Mouse (Mus musculus) heart, embryonic 14.5 days (tissue): ENCODE results near the gene Rab4a. TPM values are rescaled to one million over a fixed set of nuclear protein-coding genes. Genes with fewer than 3 reads are reported as not detected.

Experiments
- ATAC-seq: fragments of 200-750 bp; cut with Nextera tagmentation; 2 replicates; pipeline ENCODE4 v1.8.0; 2017; ENCODE audit warnings: low read depth, moderate TSS enrichment; ENCODE audit not compliant: insufficient number of reproducible peaks, insufficient read depth, low FRiP score
- H3K27ac ChIP-seq, 2 experiments: fragments of 200-500 bp in 1 of 2; fragments of 300-500 bp in 1 of 2; sonication (generic) in 1 of 2; replicated peaks in 1 of 2; 2 replicates each; pipeline ENCODE4 v1.5.1; 2012 to 2014; ENCODE audit warnings: low read depth in 2 of 2, low read length in 2 of 2, control low read depth in 1 of 2, mild to moderate bottlenecking in 1 of 2, mixed read lengths in 1 of 2; ENCODE audit not compliant: control insufficient read depth in 1 of 2, insufficient read depth in 1 of 2
- H3K27me3 ChIP-seq: fragments of 300-500 bp; sonication (generic); 2 replicates; pipeline ENCODE4 v1.6.1; 2014; ENCODE audit warnings: mild to moderate bottlenecking, low read length, control low read depth; ENCODE audit not compliant: control insufficient read depth, insufficient read depth
- H3K36me3 ChIP-seq: fragments of 300-500 bp; sonication (generic); 2 replicates; pipeline ENCODE4 v1.6.1; 2014; ENCODE audit warnings: mild to moderate bottlenecking, control low read depth, low read length, mixed read lengths; ENCODE audit not compliant: control insufficient read depth, insufficient read depth
- H3K4me1 ChIP-seq, 2 experiments: fragments of 200-500 bp in 1 of 2; fragments of 300-500 bp in 1 of 2; sonication (generic) in 1 of 2; 2 replicates each; pipeline ENCODE4 v1.6.1; 2012 to 2014; ENCODE audit warnings: low read length in 2 of 2, control low read depth in 1 of 2, mixed read lengths in 1 of 2; ENCODE audit not compliant: control insufficient read depth in 2 of 2, insufficient read depth in 2 of 2
- H3K4me2 ChIP-seq: fragments of 300-500 bp; sonication (generic); 2 replicates; pipeline ENCODE4 v1.6.1; 2014; ENCODE audit warnings: mild to moderate bottlenecking, low read length
- H3K4me3 ChIP-seq, 2 experiments: fragments of 200-500 bp in 1 of 2; fragments of 300-500 bp in 1 of 2; sonication (generic) in 1 of 2; 2 replicates each; pipeline ENCODE4 v1.5.1; 2012 to 2014; ENCODE audit warnings: low read length in 2 of 2, mild to moderate bottlenecking in 2 of 2, control low read depth in 1 of 2, low read depth in 1 of 2, moderate library complexity in 1 of 2; ENCODE audit not compliant: control insufficient read depth in 1 of 2, insufficient read depth in 1 of 2
- H3K9ac ChIP-seq: fragments of 300-500 bp; sonication (generic); 2 replicates; pipeline ENCODE4 v1.6.1; 2014; ENCODE audit warnings: mild to moderate bottlenecking, low read length
- H3K9me3 ChIP-seq: fragments of 300-500 bp; sonication (generic); 2 replicates; pipeline ENCODE4 v1.6.1; 2016; ENCODE audit warnings: low read length, control low read depth; ENCODE audit not compliant: control insufficient read depth
- WGBS: fragments of 180-500 bp; shearing (Covaris S2); extraction: QIAGEN DNeasy Blood & Tissue Kit; methylation state at CpG from one replicate; pipeline ENCODE4 v1.1.7; 2014; 5-methylcytosine and 5-hydroxymethylcytosine counted together
- polyA plus RNA-seq: library from polyadenylated mRNA; unstranded; fragments of >200 nt; fragmentation: Nextera tagmentation; extraction: Ambion mirVana; gene quantifications from 2 replicates; pipeline ENCODE4 v1.2.1, GENCODE M21; 2014

Gene Rab4a
- polyA plus RNA-seq, 1 experiment from 2014 or later, result 34.7 TPM

DNA sequence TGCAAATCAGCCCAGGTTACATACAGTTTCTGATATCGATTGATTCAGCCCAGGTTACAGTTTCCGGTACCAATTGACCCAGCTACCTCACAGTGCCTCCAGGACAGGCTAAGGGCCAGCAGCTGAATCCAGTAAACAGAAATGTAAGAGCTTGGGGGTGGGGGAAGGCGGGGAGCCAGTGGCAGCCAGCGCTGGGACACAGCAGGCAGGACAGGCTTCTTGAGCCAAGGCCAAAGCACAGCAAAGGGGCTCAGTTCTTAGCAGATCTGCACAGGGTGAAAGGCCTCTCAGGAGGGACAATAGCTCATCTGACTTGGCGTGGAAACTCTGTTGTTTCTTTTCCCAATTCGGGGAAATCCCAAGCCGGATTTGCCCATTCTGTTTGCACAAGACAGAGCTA, 28.5 kb upstream of the Rab4a start:
- H3K4me3 ChIP-seq, result no peak overlapping the region
- peaks cover 6 to 7% of the 10 kb centered on the region in 2 experiments; a peak in 3 of 4 replicates for H3K4me1 ChIP-seq

DNA sequence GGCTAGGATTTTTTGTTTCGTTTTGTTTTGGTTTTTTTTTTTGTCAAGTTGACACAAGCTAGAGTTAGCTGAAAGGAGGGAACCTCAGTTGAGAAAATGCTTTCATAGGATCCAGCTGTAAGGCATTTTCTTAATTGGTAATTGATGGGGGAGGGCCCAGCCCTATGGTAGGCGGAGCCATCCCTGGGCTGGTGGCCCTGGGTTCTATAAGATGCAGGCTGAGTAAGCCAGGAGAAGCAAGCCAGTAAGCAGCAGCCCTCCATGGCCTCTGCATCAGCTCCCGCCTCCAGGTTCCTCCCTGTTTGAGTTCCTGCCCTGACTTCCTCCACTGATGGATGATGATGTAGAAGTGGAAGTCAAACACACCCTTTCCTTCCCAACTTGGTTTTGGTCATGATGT, 25.3 kb upstream of the Rab4a start:
- Histone ChIP-seq H3K27ac (no peak overlapping the region), H3K27me3 (no peaks in the 10 kb centered on the region), H3K9me3 (no peaks in the 10 kb centered on the region), H3K4me2 (no peak overlapping the region), H3K9ac (no peak overlapping the region), H3K36me3 (no peaks in the 10 kb centered on the region), H3K4me3 (no peak overlapping the region), H3K4me1 (peaks cover 6 to 7% of the 10 kb centered on the region in 2 experiments; a peak in 3 of 4 replicates)
- WGBS, result 48% methylated on average over 3 of the region's 3 CpGs
- no peak for ATAC-seq

More for the DNA sequence above, 28.5 kb upstream of the Rab4a start:
- H3K36me3 ChIP-seq, result no peaks in the 10 kb centered on the region
- H3K27me3 ChIP-seq, result no peaks in the 10 kb centered on the region
- H3K27ac ChIP-seq, result no peak overlapping the region
- H3K9ac ChIP-seq, result no peak overlapping the region
- no peak overlapping the region for H3K4me2 ChIP-seq
- WGBS, result 54% methylated on average over 7 of the region's 7 CpGs
- H3K9me3 ChIP-seq, result no peaks in the 10 kb centered on the region
- no peak for ATAC-seq

GRCm38 (mm10) chr8:123781256-123781655, 24.5 kb upstream of the Rab4a start:
- H3K27ac ChIP-seq, result no peak overlapping the region
- no peak overlapping the region for H3K4me3 ChIP-seq
- H3K4me1 ChIP-seq, result peaks cover 6 to 7% of the 10 kb centered on the region in 2 experiments; a peak in 3 of 4 replicates
- no peaks in the 10 kb centered on the region for H3K36me3 ChIP-seq
- no peaks in the 10 kb centered on the region for H3K9me3 ChIP-seq
- 47% methylated on average over 8 of the region's 8 CpGs for WGBS
- no peak overlapping the region for H3K9ac ChIP-seq
- ATAC-seq, result no peak
- no peaks in the 10 kb centered on the region for H3K27me3 ChIP-seq
- no peak overlapping the region for H3K4me2 ChIP-seq

GRCm38 (mm10) chr8:123783525-123784249, 22.1 kb upstream of the Rab4a start:
- Histone ChIP-seq H3K4me3 (no peak overlapping the region), H3K27me3 (no peaks in the 10 kb centered on the region; the same call in 1 of the 2 replicates), H3K4me1 (peaks cover 7 to 8% of the 10 kb centered on the region in 2 experiments; a peak in 3 of 4 replicates), H3K9ac (no peak overlapping the region), H3K36me3 (no peaks in the 10 kb centered on the region), H3K27ac (no peak overlapping the region), H3K9me3 (no peaks in the 10 kb centered on the region), H3K4me2 (no peak overlapping the region)
- 7% methylated on average over 6 of the region's 6 CpGs for WGBS
- peak; percentile 73 for ATAC-seq

- Histone ChIP-seq H3K9ac (no peak overlapping the region), H3K4me3 (no peak overlapping the region), H3K27me3 (no peaks in the 10 kb centered on the region; the same call in 1 of the 2 replicates), H3K9me3 (no peaks in the 10 kb centered on the region), H3K4me1 (peaks cover under 1 to 6% of the 10 kb centered on the region in 2 experiments; a peak in 3 of 4 replicates), H3K27ac (no peak overlapping the region), H3K4me2 (no peak overlapping the region), H3K36me3 (no peaks in the 10 kb centered on the region)
- no peak for ATAC-seq
- 81% methylated on average over 6 of the region's 6 CpGs for WGBS
Observed at GRCm38 (mm10) chr8:123786166-123786565, 19.6 kb upstream of the Rab4a start.

DNA sequence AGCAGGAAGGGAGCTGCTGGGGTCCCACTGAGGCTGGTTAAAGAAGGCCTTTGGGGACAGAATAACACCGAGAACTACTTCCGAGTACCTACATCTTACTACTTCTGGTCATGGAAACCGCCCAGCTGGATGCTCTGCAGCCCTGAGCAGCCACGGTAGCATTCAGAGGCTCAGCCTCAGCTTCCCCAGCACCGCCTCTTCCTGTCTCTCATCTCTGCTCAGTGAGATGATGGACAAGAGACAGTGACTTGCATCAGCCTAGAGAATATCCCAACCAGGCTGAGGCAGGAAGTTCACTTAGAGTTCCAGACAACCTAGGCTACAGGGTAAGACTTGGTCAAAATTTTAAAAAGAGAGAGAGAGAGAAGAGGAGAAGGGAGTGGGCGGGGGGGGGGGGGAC, 19.1 kb upstream of the Rab4a start:
- 60% methylated on average over 5 of the region's 6 CpGs for WGBS
- H3K4me3 ChIP-seq, result no peak overlapping the region
- no peak overlapping the region for H3K27ac ChIP-seq
- H3K36me3 ChIP-seq, result no peaks in the 10 kb centered on the region
- H3K27me3 ChIP-seq, result no peaks in the 10 kb centered on the region; the same call in 1 of the 2 replicates
- no peak for ATAC-seq
- H3K4me1 ChIP-seq, result peaks cover 0 to 3% of the 10 kb centered on the region in 2 experiments; a peak in 2 of 4 replicates
- H3K4me2 ChIP-seq, result no peak overlapping the region
- no peak overlapping the region for H3K9ac ChIP-seq
- no peaks in the 10 kb centered on the region for H3K9me3 ChIP-seq

- no peaks in the 10 kb centered on the region; the same call in 1 of the 2 replicates for H3K27me3 ChIP-seq
- no peak overlapping the region for H3K9ac ChIP-seq
- no peak overlapping the region for H3K27ac ChIP-seq
- no peak overlapping the region for H3K4me3 ChIP-seq
- peaks cover 0 to 3% of the 10 kb centered on the region in 2 experiments; a peak in 2 of 4 replicates for H3K4me1 ChIP-seq
- no peak for ATAC-seq
- H3K4me2 ChIP-seq, result peak overlapping the region; percentile 41
- no peaks in the 10 kb centered on the region for H3K9me3 ChIP-seq
- WGBS, result 34% methylated on average over 21 of the region's 21 CpGs
- no peaks in the 10 kb centered on the region for H3K36me3 ChIP-seq
Observed at GRCm38 (mm10) chr8:123787254-123787897, 18.4 kb upstream of the Rab4a start.
